Mouse (Mus musculus) megakaryocyte progenitor cell, adult 5-6 weeks (primary cell): ENCODE data around the gene Gm49369. TPM values are rescaled to one million over a fixed set of nuclear protein-coding genes. Genes with fewer than 3 reads are reported as not detected.
A peak's percentile ranks its signal among the peaks of the same experiment; 100 is the strongest.

ENCODE experiments used
- ATAC-seq: replicated peaks from 2 replicates; pipeline ENCODE4 v1.8.0; 2016; ENCODE audit warnings: mild to moderate bottlenecking, moderate TSS enrichment, inconsistent platforms; ENCODE audit not compliant: poor library complexity
- total RNA-seq, 2 experiments: library from RNA; stranded (forward) in 1 of 2; stranded (reverse) in 1 of 2; fragments of 157-497, 149-512 nt in 1 of 2; fragments of 200-1000 nt in 1 of 2; gene quantifications; 2 replicates each; pipeline versions ENCODE4 v1.2.3 to v1.2.4; 2015 to 2017

Gene Gm49369
- total RNA-seq, 2 experiments from 2014 or later: 25.2 TPM; not detected in 1

DNA sequence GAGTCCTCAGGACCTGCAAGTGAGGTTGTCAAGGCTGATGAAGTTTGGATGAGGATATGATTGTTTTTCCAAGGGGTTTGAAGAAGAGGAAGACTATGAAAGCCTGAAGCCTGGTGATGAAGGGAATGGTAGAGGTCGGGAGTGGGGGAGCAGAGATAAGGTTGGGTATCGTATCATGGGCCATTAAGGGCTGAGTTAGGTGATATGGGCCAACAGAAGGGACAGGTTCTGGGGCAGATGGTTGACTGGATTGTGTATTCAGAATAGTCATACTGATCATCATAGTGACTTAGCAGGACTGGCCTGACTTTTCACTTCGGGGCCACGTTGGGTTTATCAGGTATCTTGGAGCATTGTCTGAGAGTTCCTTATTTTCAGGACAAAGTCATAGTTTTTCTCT lies 13.0 kb upstream of the Gm49369 start:
- ATAC-seq: no peak

DNA sequence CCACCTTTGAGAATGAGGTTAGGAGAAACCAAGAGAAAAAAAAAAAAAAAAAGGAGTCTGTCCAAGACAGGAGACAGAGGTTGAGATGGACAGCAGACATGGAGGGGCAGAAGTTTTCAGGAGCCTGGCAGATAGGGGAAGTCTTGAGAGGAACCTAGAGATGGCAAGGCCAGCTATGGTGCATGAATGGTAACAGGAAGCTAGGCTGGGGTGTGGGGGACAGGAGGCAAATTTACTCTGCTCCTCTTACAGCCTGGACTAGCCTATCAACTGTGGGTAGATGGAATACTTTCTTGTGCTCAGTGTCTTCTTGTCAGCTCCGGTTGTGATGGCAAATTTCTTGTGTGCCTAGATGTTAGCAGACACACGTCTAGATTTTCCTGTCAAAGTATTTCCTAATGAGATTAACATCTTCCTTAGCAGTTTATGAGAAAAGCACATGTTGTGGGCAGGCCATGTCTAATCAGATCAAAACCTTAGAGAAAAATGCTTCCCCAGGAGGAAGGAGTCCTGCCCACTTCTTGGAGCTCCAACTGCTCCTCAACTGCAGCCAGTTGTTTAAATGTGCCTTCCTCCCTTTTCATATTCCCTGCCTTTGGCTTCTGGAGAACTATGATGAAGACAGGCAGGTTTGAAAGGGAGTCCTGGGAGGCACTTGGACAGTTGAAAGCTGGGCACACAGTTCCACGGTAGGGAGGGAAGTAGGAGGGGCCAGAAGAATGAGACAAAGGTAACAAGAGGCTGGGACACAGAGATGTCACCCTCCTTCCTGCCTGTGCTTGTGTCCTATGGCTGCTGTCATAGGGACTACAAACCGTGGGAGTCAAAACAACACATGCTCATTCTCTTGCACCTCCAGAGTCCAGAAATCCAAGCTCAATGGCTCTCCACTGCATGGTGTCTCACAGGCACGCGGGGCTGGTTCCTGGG lies 12.1 kb upstream of the Gm49369 start:
- ATAC-seq: peak; percentile 12; the same call in 1 of the 2 replicates

DNA sequence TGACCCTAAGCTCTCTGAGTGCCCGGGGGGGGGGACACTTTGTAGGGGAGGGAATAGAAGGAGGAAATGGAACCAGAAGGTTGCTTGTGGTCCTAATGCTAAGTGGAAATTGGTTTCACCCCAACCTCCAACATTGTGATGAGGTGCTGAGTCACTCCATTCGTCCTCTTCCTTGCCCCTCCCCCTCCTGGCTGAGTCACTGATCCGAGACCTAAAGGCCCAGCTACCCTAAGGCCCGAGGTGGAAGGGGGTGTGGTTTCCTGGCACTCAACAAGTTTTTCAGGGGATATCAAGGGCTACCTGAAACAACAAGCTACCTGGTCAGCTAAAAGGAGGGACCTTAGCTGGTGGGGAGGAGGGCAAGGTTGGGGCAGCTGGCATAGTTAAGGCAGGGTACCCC lies 10.7 kb upstream of the Gm49369 start:
- peak; percentile 54 for ATAC-seq

DNA sequence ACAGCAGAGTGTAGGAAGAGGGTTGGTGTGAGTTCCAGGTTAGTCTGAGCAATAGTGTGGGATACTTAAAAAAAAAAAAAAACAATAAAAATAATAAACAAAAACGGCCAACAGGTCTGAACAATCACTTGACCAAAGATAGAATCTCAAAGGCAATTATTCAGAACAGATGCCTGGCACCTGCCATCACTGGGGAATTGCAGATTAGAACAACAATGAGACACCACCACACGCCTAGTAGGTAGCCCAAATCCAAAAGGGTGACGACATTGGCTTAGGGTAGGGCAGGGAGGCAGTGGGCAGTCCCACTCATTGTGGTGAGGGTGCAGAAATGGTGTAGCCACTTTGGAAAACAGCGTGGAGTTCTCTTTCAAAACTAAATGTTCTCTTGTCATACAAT lies 9.1 kb upstream of the Gm49369 start:
- no peak for ATAC-seq

DNA sequence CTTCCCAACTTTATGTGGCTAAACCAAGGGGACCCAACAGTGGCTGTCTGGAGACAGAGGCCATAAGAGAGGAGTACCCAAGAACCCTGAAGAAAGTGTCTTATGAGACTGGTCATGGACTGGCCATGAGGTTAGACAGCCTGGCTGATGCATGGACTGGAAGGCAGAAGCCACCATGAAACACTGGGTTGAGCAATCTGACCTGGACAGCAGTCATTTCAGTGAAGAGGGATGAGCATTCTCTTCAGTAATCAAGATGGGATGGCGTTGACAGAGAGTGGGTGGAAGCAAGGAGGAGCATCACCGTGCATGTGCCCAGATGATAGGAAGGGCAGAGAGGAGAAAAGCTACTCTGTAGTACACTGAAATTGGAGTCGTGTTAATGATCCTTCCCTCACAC lies 8.6 kb upstream of the Gm49369 start:
- no peak for ATAC-seq

DNA sequence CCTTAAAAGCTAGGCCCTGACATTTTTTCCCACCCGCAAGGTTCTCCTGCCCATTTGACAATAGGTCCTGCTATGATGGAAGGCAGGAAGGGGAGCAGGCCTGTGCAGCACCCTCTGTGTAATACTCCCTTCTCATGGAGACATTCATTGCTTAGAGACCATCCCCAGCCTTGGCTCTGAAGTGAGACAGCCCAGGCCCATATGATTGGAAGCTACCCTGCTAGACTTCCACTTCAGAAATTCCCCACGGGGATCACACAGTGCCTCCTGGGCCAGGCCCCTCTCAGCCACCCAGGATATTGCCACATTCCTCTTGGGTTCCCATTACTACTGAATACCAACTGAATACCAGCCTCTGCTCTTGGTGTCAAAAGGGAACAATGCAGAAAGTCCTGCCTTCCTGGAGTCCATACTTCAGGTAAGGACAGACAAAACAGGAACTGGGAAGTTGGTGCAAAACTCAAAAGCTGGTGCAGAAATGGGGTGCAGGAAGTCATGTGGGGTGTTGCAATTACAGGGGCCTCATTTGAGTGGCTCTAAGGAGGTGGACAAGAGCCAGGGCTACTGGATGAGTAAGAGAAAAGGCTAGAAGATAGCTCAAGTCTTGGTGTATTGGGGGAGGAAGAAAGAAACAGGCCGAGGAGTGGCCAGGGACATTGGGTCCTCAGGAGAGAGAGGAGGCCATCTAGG lies 7.6 kb upstream of the Gm49369 start:
- peak; percentile 21 for ATAC-seq

DNA sequence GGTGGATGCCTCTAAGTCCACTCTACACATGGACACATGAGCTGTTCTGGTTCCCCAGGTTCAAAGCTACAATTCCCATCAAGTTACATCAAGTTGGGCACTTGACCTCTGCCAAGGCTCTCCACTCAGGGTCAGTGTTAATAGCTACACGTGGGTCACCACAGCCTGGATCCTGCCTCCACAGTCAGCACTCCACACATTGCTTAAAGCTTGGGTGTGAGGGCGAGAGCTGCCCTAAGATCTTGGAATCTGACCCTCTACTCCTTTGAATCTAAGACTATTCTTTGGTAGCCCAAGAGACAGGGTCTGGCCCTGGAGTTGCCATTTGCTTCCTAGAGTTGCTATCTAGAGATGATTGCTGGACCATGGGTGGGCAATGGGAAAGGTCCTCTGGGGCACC lies 6.3 kb upstream of the Gm49369 start:
- no peak for ATAC-seq

DNA sequence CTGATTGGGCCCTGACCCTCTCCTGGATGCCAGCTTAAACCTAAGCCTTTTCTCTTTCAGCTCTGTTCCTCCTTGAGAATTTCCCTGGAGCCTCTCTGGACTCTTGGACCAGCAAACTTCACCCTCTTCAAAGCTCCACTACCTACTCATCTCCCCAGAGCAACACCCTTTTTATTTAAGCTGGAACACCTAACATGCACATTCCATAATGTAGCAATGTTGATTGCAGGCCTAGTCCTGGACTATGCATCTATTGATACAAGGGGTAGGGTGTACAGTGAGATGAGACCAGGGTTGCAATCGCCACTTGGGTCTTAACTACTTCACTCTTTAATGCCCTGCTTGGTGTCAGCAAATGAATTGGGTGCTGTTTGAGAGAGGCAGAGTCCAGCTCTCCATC lies 5.7 kb upstream of the Gm49369 start:
- no peak for ATAC-seq

DNA sequence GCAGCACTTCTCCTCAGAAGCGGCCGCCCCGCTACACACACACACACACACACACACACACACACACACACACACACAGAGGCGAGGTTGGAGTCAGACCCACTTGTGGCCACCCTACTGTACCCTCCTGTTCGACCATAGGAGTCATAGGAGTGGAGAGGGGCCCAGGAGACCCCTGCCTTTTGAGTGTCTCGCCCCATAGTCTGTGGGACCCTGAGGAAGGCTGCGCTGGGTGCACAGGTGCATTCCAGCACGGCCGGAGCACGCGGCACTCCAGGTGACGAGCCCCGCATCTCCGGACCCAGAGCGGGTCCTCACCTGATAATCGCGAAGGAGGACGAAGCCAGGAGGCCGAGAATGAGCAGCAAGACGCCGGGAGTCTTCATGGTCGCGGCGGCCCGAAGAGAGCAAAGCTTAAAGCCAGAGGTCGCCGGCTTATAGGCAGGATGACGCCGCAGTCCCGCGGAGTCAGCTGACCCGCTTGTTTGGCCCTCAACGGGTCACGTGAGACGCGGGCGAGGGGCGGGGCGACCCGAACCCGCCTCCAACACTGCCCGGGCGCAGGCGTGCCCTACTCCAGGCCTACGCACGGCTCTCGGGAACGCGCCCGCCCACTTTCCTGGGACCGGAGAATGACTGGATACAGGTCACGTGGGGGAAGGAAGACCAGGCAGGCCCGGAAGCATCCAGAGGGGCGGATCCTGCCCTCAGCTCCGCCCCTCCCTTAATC lies 5.1 kb upstream of the Gm49369 start, which contains the start of gene Ctsd:
Ctsd (minus strand) TSS at position 620 of the 730 bp plus-strand sequence.
- ATAC-seq: peak; percentile 70

DNA sequence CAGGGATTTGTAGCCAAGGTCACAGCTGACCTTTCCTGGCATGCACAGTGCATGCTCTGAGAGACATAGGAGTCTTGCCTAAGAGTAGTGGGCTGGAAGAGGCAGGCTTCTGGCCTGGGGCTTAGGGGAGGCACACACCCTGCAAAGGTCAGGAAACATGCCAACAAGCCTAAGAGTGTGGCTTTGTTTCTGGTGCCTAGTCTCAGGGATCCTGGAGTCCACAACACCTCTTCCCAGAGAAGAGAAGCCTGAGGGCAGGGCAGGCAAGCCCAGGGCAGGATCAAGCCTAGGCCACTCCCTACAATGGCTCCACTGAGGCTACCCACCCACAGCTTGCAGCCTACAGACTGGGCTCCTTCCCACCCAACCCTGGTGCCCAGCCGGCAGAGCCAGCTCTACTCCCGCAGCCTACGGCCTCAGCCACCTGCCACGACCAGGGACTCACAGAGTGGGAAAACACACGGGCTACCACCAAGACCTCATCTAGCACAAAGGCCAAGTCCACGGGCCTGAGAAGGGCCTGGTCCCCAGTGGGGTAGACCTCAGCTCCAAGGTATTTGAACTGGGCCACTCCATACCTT lies 4.2 kb upstream of the Gm49369 start:
- ATAC-seq: no peak

DNA sequence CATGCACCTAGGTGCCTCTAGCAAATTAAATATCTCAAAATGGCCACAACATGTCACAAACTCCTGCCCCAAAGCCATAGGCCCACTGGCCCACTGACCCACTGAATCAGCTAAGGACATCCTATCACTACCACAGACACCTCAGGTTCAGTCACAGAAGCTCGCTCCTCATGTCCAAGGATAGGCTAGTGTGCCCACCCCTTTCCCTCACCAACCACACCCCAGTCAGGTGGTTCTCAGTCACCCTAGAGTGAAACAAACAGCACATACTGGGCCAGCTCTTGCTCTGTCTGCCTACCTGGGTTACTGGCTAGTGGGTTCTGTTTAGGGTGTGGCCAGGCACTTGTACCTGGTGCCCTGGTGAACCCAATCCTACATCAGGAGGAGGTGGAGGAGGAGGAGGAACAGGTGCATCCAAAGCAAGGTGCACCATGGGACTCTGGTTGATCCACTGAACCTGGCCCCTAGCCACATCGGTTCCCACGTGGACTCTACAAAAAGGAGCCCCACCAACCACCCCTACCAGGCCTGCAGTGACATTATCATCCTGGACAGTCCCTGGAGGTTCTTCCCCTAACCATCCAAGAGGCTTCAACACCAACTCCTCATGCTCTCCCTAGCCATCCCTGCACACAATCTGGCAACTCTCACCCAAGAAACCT lies 3.4 kb upstream of the Gm49369 start:
- ATAC-seq: no peak

DNA sequence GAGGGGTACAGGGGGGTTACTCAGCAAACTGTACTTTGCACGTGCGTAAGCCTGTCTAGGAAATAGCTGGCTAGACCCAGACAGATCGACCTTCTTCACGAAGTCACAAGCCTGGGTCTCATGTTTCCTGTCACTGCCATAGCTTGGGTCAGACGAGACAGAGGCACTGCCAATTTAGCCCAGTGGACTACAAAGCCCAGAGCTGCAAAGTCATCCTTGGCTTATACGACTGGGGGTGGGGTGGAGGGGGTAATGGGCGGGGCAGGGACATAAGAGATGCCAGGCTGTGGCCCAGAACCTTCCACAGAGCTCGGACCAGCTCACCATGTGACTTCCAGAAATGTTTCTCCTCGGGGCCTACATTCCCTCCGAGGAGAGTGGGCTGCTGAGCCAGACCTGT lies 1.8 kb upstream of the Gm49369 start:
- no peak for ATAC-seq

DNA sequence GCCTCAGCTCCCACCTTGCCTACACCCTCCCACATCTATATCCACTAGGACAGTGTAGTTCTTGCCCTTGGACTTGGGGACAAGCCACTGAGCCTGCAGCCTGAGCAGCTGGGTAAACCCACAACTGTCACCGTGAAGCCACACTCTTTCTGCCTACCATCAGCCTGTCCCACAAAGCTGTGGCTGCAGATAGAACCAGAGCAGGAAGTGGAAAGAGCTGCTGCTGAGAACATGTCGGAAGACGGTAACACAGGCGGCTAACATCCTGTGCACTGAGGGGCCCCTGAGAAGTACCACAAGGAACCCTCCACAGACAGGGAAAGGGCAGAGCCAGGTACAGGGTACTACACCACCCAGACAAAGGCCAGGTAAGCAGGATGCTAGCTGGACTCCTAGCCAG lies 1.3 kb downstream of the Gm49369 start:
- peak; percentile 51 for ATAC-seq

DNA sequence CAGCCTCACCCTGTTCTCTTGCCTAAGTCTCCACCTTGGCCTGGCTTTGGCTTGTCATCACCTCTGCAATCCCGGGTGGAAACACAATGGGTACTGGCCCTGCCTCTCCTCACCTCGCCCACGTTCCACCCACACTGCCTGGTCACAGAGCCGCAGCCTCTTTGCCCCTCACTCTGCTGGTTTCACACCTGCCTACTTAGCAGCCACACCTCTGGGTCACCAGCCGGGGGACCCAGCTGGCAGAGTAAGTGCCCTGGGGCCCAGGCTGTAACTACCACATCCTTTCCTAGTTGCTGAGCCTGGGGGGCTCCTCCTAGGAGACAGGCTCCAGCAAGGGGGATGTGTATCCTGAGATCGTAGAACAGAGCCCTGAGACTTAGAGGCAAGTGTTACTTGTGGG lies 3.3 kb downstream of the Gm49369 start:
- ATAC-seq: no peak

DNA sequence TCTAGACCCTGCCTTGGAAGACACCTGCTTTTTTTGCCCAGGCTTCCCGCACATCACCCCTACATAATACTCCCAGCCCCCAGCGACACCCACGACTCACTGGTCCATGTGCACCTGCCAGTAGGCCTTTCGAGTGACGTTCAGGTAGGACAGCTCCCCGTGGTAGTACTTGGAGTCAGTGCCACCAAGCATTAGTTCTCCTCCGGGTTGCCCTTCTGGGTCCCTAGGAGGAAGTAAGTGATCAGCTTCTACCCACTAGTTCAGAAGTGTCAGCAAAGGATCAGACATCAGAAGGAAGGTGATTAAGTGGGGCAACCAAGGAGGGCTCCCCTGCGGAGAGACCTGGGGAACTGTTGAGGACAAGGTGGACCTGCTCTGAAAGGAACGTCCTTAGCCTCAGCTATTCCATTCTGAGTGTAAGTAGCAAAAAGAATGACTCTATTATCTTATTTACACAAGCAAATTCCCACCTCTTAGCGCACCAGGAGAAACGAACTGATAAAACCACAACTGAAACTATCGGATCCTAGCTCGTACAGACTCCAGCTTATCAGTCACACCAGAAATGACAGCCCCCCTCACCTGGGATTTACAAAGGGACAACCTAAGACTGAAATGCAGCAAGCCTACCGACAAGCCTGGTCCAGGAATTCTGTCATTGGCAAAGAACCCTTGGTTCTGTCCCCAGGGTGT lies 5.1 kb downstream of the Gm49369 start:
- peak; percentile 62 for ATAC-seq

DNA sequence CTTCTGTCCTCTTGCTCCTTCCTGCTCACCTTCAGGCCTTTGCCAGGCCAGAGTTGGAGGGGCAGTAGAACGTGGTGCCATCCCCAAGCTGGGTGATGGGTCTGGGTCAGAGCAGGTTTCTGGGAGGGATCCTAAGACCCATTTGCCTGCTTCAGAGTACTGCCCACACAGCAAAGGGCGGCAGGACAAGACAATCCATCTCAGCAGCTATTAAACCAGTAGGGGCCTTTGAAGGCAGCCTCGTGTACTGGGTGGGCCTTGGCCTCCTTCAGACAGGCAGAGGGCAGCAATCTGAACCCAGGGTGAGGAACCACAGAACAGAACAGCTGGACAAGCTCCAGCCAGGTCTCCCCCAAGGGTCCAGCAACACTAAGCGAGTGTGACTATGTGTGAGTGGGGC lies 6.4 kb downstream of the Gm49369 start:
- no peak for ATAC-seq

DNA sequence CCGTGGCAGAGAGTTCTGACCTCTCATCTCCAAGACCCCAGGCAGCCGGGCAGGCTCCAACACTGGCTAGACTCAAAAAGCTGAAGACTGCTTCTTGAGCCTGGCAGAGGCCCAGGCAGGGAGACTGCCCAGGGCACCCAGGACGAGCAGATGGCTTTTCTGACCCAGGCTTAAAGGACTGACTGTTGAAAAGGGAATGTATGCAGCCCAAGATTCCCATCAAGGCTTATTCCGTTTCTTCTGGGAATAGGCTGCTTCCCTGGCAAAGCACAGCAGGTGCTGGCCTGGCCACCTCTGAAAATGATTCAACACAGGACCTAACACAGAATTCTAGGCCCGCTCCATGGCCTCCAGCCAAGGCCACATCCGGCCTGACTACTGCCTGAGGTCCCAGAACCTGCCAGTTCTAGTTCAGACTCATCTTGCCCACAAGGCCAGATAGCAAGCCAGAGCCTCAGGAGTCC lies 7.2 kb downstream of the Gm49369 start:
- peak; percentile 13 for ATAC-seq

DNA sequence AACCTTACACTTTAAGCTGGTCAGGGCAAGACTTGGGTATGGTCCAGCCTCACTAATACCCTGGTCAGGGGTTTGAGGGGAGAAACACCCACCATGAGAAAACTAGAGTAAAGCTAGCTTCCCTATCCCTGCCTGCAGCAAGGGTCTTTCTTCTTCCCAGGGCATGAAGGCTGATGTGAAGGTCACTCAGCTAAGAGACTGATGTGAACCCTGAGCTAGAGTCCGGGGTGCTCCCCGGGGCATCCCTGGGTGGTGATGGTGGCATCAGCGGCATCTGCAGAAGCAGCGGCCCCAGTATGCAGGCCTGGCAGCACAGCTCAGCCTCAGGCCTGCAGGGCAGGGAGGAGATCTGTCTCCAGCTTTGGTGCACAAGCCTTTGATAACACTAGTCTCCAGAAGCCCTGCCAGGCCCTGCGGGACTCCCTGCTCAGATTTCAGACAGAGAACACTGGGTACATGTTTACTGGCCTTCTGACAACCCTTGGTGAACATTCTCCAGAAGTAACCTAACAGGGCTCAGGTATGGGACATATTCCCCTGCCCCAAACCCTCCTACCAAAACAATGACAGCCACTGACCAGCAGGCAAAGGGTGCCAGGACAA lies 8.0 kb downstream of the Gm49369 start:
- 0 out of 2 replicates have a peak, but pooled peaks have one; percentile 10 for ATAC-seq

DNA sequence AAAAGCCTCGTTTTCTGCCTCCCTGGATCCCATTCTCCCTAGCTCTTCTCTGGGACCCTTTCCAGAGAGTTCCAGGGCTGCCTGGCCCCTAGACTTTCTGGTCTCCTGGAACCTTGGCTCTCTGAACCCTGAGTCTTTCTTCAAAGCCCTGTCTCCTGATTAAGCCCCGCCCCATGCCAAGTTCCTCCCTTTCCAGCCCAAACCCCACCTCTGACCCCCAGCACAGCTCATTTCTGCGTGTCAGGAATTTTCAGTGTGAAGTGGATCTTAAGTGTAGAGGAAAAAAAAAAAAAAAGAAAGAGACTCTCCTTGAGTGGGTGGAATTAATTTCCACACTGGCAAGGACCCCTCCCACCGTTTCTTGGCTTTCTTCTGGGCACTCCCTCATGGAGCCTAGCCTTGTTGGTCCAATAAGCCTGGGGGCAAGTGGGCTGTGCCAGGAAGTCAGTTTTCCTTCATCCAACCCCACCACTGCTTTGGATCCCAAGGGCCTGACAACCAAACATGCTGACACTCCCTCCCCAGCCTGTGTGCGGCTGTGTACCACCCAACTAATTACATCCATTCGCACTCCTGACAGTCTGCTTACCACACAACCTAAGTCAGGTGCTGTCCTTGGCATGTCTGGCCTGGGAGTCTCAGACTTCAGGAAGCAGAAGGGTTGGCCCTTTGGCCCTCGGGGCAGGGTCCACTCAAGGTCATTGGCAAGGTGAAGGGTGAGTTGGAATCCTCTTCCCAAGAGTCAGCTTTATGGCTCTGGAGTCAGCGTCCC lies 8.6 kb downstream of the Gm49369 start, which contains the start of gene Ifitm10:
Ifitm10 (minus strand) TSS at position 113 of the 772 bp plus-strand sequence.
- ATAC-seq: no peak
